Mouse (Mus musculus) midbrain, postnatal 0 days (tissue): ENCODE results near the gene Nol4l. TPM values are rescaled to one million over a fixed set of nuclear protein-coding genes. Genes with fewer than 3 reads are reported as not detected.

Experiments used
- ATAC-seq: fragments of 200-750 bp; cut with Nextera tagmentation; 2 replicates; pipeline ENCODE4 v1.8.0; 2017; ENCODE audit warnings: moderate number of reproducible peaks, mild to moderate bottlenecking, moderate TSS enrichment, moderate library complexity; ENCODE audit not compliant: low FRiP score
- DNase-seq: peaks from one replicate; pipeline ENCODE4 v3.0.0-alpha.2; 2015; ENCODE audit warnings: low spot score
- H3K27ac ChIP-seq: fragments of 300-500 bp; sonication (generic); 2 replicates; pipeline ENCODE4 v1.5.1; 2014; ENCODE audit warnings: low read depth, mild to moderate bottlenecking, low read length, mixed read lengths
- H3K27me3 ChIP-seq: fragments of 300-500 bp; sonication (generic); 2 replicates; pipeline ENCODE4 v1.6.1; 2014; ENCODE audit warnings: low read length, control low read depth, mixed read lengths; ENCODE audit not compliant: insufficient read depth
- H3K36me3 ChIP-seq: fragments of 300-500 bp; sonication (generic); 2 replicates; pipeline ENCODE4 v1.6.1; 2014; ENCODE audit warnings: low read length, control low read depth, mixed read lengths; ENCODE audit not compliant: insufficient read depth
- H3K4me1 ChIP-seq: fragments of 300-500 bp; sonication (generic); 2 replicates; pipeline ENCODE4 v1.6.1; 2014; ENCODE audit warnings: mild to moderate bottlenecking, control low read depth, antibody characterized with exemption, low read length, mixed read lengths; ENCODE audit not compliant: insufficient read depth
- H3K4me2 ChIP-seq: fragments of 300-500 bp; sonication (generic); 2 replicates; pipeline ENCODE4 v1.6.1; 2014; ENCODE audit warnings: low read depth, mild to moderate bottlenecking, low read length, mixed read lengths; ENCODE audit not compliant: poor library complexity, severe bottlenecking
- H3K4me3 ChIP-seq: fragments of 300-500 bp; sonication (generic); 2 replicates; pipeline ENCODE4 v1.5.1; 2014; ENCODE audit warnings: low read depth, mild to moderate bottlenecking, low read length, moderate library complexity
- H3K9ac ChIP-seq: fragments of 300-500 bp; sonication (generic); replicated peaks from 2 replicates; pipeline ENCODE4 v1.6.1; 2014; ENCODE audit warnings: mild to moderate bottlenecking, low read length, moderate library complexity, mixed read lengths; ENCODE audit not compliant: poor library complexity, severe bottlenecking
- H3K9me3 ChIP-seq: fragments of 300-500 bp; sonication (generic); 2 replicates; pipeline ENCODE4 v1.6.1; 2016; ENCODE audit warnings: low read length, control low read depth
- CTCF ChIP-seq: IDR thresholded peaks from 2 replicates; pipeline ENCODE4 v1.5.1; 2016; ENCODE audit warnings: antibody characterized with exemption, mild to moderate bottlenecking
- WGBS: fragments of 180-500 bp; shearing (Covaris S2); extraction: QIAGEN DNeasy Blood & Tissue Kit; methylation state at CpG from one replicate; pipeline ENCODE4 v1.1.7; 2014; 5-methylcytosine and 5-hydroxymethylcytosine counted together
- polyA plus RNA-seq: library from polyadenylated mRNA; unstranded; fragments of >200 nt; fragmentation: Nextera tagmentation; extraction: Ambion mirVana; gene quantifications from 2 replicates; pipeline ENCODE4 v1.2.1, GENCODE M21; 2015
- total RNA-seq: library from RNA; depleted of rRNA; stranded (reverse); fragments of >200 nt; gene quantifications from 2 replicates; pipeline ENCODE4 v1.2.3, GENCODE M21; 2014

Gene Nol4l
- total and polyA plus RNA-seq, 2 experiments from 2014 or later = 26.4 to 97.7 TPM

GRCm38 (mm10) chr2:153568013-153568412, 38.2 kb upstream of the Nol4l start:
- Histone ChIP-seq H3K27ac (no peak overlapping the region), H3K36me3 (no peaks in the 10 kb centered on the region), H3K4me2 (no peak overlapping the region), H3K27me3 (no peaks in the 10 kb centered on the region), H3K4me1 (no peaks in the 10 kb centered on the region), H3K4me3 (no peak overlapping the region), H3K9me3 (no peaks in the 10 kb centered on the region), H3K9ac (no peak overlapping the region)
- DNase-seq = no peak
- 80% methylated on average over 4 of the region's 4 CpGs for WGBS
- no peak for TF ChIP-seq CTCF
- no peak for ATAC-seq

GRCm38 (mm10) chr2:153564343-153564742, 34.6 kb upstream of the Nol4l start:
- Histone ChIP-seq H3K36me3 (no peaks in the 10 kb centered on the region), H3K9ac (no peak overlapping the region), H3K4me2 (no peak overlapping the region), H3K4me1 (peaks cover 16% of the 10 kb centered on the region), H3K9me3 (no peaks in the 10 kb centered on the region), H3K4me3 (no peak overlapping the region), H3K27me3 (no peaks in the 10 kb centered on the region), H3K27ac (no peak overlapping the region)
- DNase-seq (no peak), ATAC-seq (no peak)
- WGBS = 85% methylated on average over 3 of the region's 3 CpGs
- TF ChIP-seq CTCF = peak; percentile 45

- 36% methylated on average over 5 of the region's 5 CpGs for WGBS
- Histone ChIP-seq H3K9me3 (no peaks in the 10 kb centered on the region), H3K4me1 (peaks cover 16% of the 10 kb centered on the region), H3K9ac (0 out of 2 replicates have a peak overlapping the region, but pooled peaks have one; percentile 33), H3K27ac (peak overlapping the region; percentile 52; the same call in 1 of the 2 replicates), H3K36me3 (no peaks in the 10 kb centered on the region), H3K27me3 (no peaks in the 10 kb centered on the region), H3K4me3 (no peak overlapping the region), H3K4me2 (no peak overlapping the region)
- TF ChIP-seq CTCF = no peak
- DNase-seq (no peak), ATAC-seq (peak; percentile 11; the same call in 1 of the 2 replicates)
Observed at GRCm38 (mm10) chr2:153561564-153561963, 31.8 kb upstream of the Nol4l start.

GRCm38 (mm10) chr2:153560664-153561541, 31.1 kb upstream of the Nol4l start:
- H3K4me1 ChIP-seq = peaks cover 16% of the 10 kb centered on the region
- peak overlapping the region; percentile 52 for H3K27ac ChIP-seq
- DNase-seq (peak; percentile 70), ATAC-seq (peak; percentile 78)
- H3K9ac ChIP-seq = peak overlapping the region; percentile 33; the same call in 1 of the 2 replicates
- H3K27me3 ChIP-seq = no peaks in the 10 kb centered on the region
- 7% methylated on average over 19 of the region's 21 CpGs for WGBS
- H3K4me2 ChIP-seq = peak overlapping the region; percentile 45
- peak overlapping the region; percentile 14 for H3K4me3 ChIP-seq
- no peaks in the 10 kb centered on the region for H3K9me3 ChIP-seq
- TF ChIP-seq CTCF = no peak
- H3K36me3 ChIP-seq = no peaks in the 10 kb centered on the region

- 44% methylated on average over 8 of the region's 8 CpGs for WGBS
- no peak for ATAC-seq
- no peak overlapping the region for H3K4me3 ChIP-seq
- H3K4me2 ChIP-seq = no peak overlapping the region
- H3K27ac ChIP-seq = no peak overlapping the region
- no peaks in the 10 kb centered on the region for H3K27me3 ChIP-seq
- H3K9me3 ChIP-seq = no peaks in the 10 kb centered on the region
- H3K4me1 ChIP-seq = peaks cover 16% of the 10 kb centered on the region
- no peak for TF ChIP-seq CTCF
- no peak for DNase-seq
- H3K36me3 ChIP-seq = no peaks in the 10 kb centered on the region
- H3K9ac ChIP-seq = no peak overlapping the region
Observed at GRCm38 (mm10) chr2:153559613-153560152, 29.9 kb upstream of the Nol4l start.

GRCm38 (mm10) chr2:153558464-153558863, 28.7 kb upstream of the Nol4l start:
- no peak for TF ChIP-seq CTCF
- H3K4me3 ChIP-seq = no peak overlapping the region
- WGBS = 78% methylated on average over 6 of the region's 6 CpGs
- no peak for DNase-seq
- no peak overlapping the region for H3K27ac ChIP-seq
- H3K27me3 ChIP-seq = no peaks in the 10 kb centered on the region
- H3K9me3 ChIP-seq = no peaks in the 10 kb centered on the region
- H3K4me2 ChIP-seq = no peak overlapping the region
- H3K36me3 ChIP-seq = no peaks in the 10 kb centered on the region
- H3K4me1 ChIP-seq = peaks cover 16% of the 10 kb centered on the region
- no peak overlapping the region for H3K9ac ChIP-seq
- no peak for ATAC-seq
